In the genomic region with DNA sequence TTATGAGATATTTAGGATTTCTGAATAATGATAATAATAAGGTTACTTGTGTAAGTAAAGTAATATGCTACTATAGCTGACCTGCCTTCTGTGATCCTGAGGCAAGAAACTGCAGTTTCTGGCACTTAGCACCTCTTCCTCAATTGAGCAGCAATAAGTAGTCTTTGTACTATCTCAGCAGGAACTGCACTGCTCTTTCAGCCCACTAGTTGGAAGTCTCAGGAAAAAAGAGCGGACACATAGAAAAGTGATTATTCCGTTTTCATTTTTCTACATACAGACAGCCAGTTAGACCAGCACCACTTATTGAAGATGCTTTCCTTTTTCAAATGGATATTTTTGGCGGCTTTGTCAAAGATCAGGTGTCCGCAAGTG, we compare ENCODE assay signal across 8 mouse cellular contexts.
DNase-seq lines count a peak whose midpoint lies in the region; ATAC-seq and TF ChIP-seq lines count a peak whose summit lies in the region.
"Not testable (repeated sequence)": the region's sequence is repeated elsewhere in the genome, so short reads cannot be mapped to it uniquely, and the experiment has no call there.

No protein-coding gene starts in this region.

- H3K27me3 ChIP-seq in embryonic facial prominence, embryonic 11.5 days (ENCODE audit: control insufficient read depth, insufficient read depth, low read length); hindbrain, embryonic 13.5 days; kidney, postnatal 0 days (ENCODE audit: insufficient read depth, low read length); liver, postnatal 0 days (ENCODE audit: insufficient read depth, low read length); midbrain, embryonic 14.5 days (ENCODE audit: control insufficient read depth, insufficient read depth, low read length); stomach, embryonic 14.5 days (ENCODE audit: control insufficient read depth, insufficient read depth, low read length): not testable (repeated sequence)

- not testable (repeated sequence) for TF ChIP-seq EP300 in liver, postnatal 0 days (IDR thresholded peaks at IDR 0.05; ENCODE audit: low read depth)

- not testable (repeated sequence) for H3K9me3 ChIP-seq in embryonic facial prominence, embryonic 11.5 days (replicated peaks; ENCODE audit: control insufficient read depth, low read length); hindbrain, embryonic 13.5 days; kidney, postnatal 0 days (replicated peaks; ENCODE audit: low read length); liver, postnatal 0 days (ENCODE audit: low read length); midbrain, embryonic 14.5 days (ENCODE audit: control insufficient read depth, low read length); stomach, embryonic 14.5 days (ENCODE audit: control insufficient read depth, low read depth, low read length)

- not testable (repeated sequence) for ATAC-seq in embryonic facial prominence, embryonic 11.5 days (replicated peaks; ENCODE audit: insufficient number of reproducible peaks, low FRiP score, low TSS enrichment, low read depth); hindbrain, embryonic 13.5 days (ENCODE audit: low FRiP score); kidney, postnatal 0 days (replicated peaks; ENCODE audit: low FRiP score, low read depth); liver, postnatal 0 days; midbrain, embryonic 14.5 days (ENCODE audit: low FRiP score, low TSS enrichment); stomach, embryonic 14.5 days (ENCODE audit: insufficient number of reproducible peaks, insufficient read depth, low FRiP score, low read depth)

- not testable (repeated sequence) for H3K4me1 ChIP-seq in embryonic facial prominence, embryonic 11.5 days (ENCODE audit: control insufficient read depth, insufficient read depth, low read length); hindbrain, embryonic 13.5 days (replicated peaks); kidney, postnatal 0 days (replicated peaks; ENCODE audit: insufficient read depth, low read length); liver, postnatal 0 days (ENCODE audit: insufficient read depth); midbrain, embryonic 14.5 days (ENCODE audit: control insufficient read depth, insufficient read depth, low read length); stomach, embryonic 14.5 days (ENCODE audit: control insufficient read depth, insufficient read depth, low read length)

- WGBS in embryonic facial prominence, embryonic 11.5 days: 52% methylated on average over 4 of the region's 4 CpGs
- WGBS in hindbrain, embryonic 13.5 days: 47% methylated on average over 4 of the region's 4 CpGs
- 64% methylated on average over 4 of the region's 4 CpGs for WGBS in kidney, postnatal 0 days
- 65% methylated on average over 3 of the region's 4 CpGs for WGBS in liver, postnatal 0 days (ENCODE audit: insufficient replicate concordance)
- WGBS in midbrain, embryonic 14.5 days: 61% methylated on average over 4 of the region's 4 CpGs
- 64% methylated on average over 4 of the region's 4 CpGs for WGBS in stomach, embryonic 14.5 days

- not testable (repeated sequence) for TF ChIP-seq CTCF in gastrocnemius, adult 2 months (IDR thresholded peaks at IDR 0.05); kidney, postnatal 0 days (IDR thresholded peaks at IDR 0.05; ENCODE audit: low read depth); liver, postnatal 0 days (IDR thresholded peaks at IDR 0.05; ENCODE audit: low read depth)

- H3K9ac ChIP-seq in embryonic facial prominence, embryonic 11.5 days (replicated peaks; ENCODE audit: low read length); kidney, postnatal 0 days (ENCODE audit: low read depth, low read length); liver, postnatal 0 days (replicated peaks); midbrain, embryonic 14.5 days (replicated peaks; ENCODE audit: low read length); stomach, embryonic 14.5 days (replicated peaks; ENCODE audit: low read depth, low read length): not testable (repeated sequence)
- H3K9ac ChIP-seq in hindbrain, embryonic 13.5 days: peak overlapping the region; percentile 35; the same call in 1 of the 2 replicates

- peak; percentile 3 for DNase-seq in CD4-positive, CD25-positive, alpha-beta regulatory T cell, adult 2 months (ENCODE audit: low read depth, low spot score)
- DNase-seq in embryonic facial prominence, embryonic 11.5 days (ENCODE audit: low spot score); gastrocnemius, adult 2 months; kidney, postnatal 0 days (ENCODE audit: low spot score); liver, postnatal 0 days: not testable (repeated sequence)
- DNase-seq in midbrain, embryonic 14.5 days: peak; percentile 2

- H3K27ac ChIP-seq in embryonic facial prominence, embryonic 11.5 days (replicated peaks; ENCODE audit: low read depth, low read length); gastrocnemius, adult 2 months; hindbrain, embryonic 13.5 days; kidney, postnatal 0 days; liver, postnatal 0 days (ENCODE audit: low read depth); midbrain, embryonic 14.5 days (replicated peaks; ENCODE audit: low read depth, low read length); stomach, embryonic 14.5 days (ENCODE audit: low read length): not testable (repeated sequence)

- peak overlapping the region; percentile 32 for H3K4me3 ChIP-seq in embryonic facial prominence, embryonic 11.5 days (ENCODE audit: low read depth, low read length)
- peak overlapping the region; percentile 67 for H3K4me3 ChIP-seq in gastrocnemius, adult 2 months
- peak overlapping the region; percentile 42 for H3K4me3 ChIP-seq in hindbrain, embryonic 13.5 days
- peak overlapping the region; percentile 27 for H3K4me3 ChIP-seq in kidney, postnatal 0 days (replicated peaks; ENCODE audit: low read depth, low read length)
- peak overlapping the region; percentile 44 for H3K4me3 ChIP-seq in liver, postnatal 0 days (ENCODE audit: low read depth, low read length)
- peak overlapping the region; percentile 38 for H3K4me3 ChIP-seq in midbrain, embryonic 14.5 days (replicated peaks; ENCODE audit: low read depth, low read length)
- H3K4me3 ChIP-seq in stomach, embryonic 14.5 days (ENCODE audit: low read depth, low read length): peak overlapping the region; percentile 30

- not testable (repeated sequence) for H3K4me2 ChIP-seq in embryonic facial prominence, embryonic 11.5 days (ENCODE audit: low read depth, low read length)
- peak overlapping the region; percentile 34 for H3K4me2 ChIP-seq in hindbrain, embryonic 13.5 days
- 0 out of 2 replicates have a peak overlapping the region, but pooled peaks have one; percentile 39 for H3K4me2 ChIP-seq in kidney, postnatal 0 days (ENCODE audit: low read length)
- peak overlapping the region; percentile 55 for H3K4me2 ChIP-seq in liver, postnatal 0 days (ENCODE audit: low read depth, low read length)
- H3K4me2 ChIP-seq in midbrain, embryonic 14.5 days (ENCODE audit: low read length): peak overlapping the region; percentile 38
- 0 out of 2 replicates have a peak overlapping the region, but pooled peaks have one; percentile 10 for H3K4me2 ChIP-seq in stomach, embryonic 14.5 days (replicated peaks; ENCODE audit: low read depth, low read length)

- H3K36me3 ChIP-seq in embryonic facial prominence, embryonic 11.5 days (replicated peaks; ENCODE audit: control insufficient read depth, insufficient read depth, low read depth, low read length); hindbrain, embryonic 13.5 days; kidney, postnatal 0 days (ENCODE audit: insufficient read depth, low read length); liver, postnatal 0 days (replicated peaks; ENCODE audit: insufficient read depth, low read length); midbrain, embryonic 14.5 days (ENCODE audit: control insufficient read depth, insufficient read depth, low read length); stomach, embryonic 14.5 days (ENCODE audit: control insufficient read depth, insufficient read depth, low read length): not testable (repeated sequence)

- intact Hi-C loops in gastrocnemius, adult 2 months (cut with DNase I): not testable (repeated sequence)
